Mouse (Mus musculus) spleen, adult 2 months (tissue): Measurements from ENCODE around the gene Efcab9.

Source experiments
- CTCF ChIP-seq: fragments of 200-500 bp; IDR thresholded peaks from 2 replicates; pipeline ENCODE4 v1.5.1; 2011; ENCODE audit warnings: mild to moderate bottlenecking, inconsistent platforms; ENCODE audit not compliant: insufficient read depth, insufficient read length, insufficient replicate concordance; ENCODE audit errors: extremely low read depth
- POLR2A ChIP-seq: fragments of 200-500 bp; IDR thresholded peaks from 2 replicates; pipeline ENCODE4 v1.6.1; 2011; ENCODE audit warnings: low read depth, low read length, inconsistent platforms

- TF ChIP-seq POLR2A, result no peak
- no peak for TF ChIP-seq CTCF
Measured at GRCm38 (mm10) chr11:32518770-32519169, 13.1 kb downstream of the Efcab9 start.
